Mouse (Mus musculus) adrenal gland, postnatal 14 days (tissue): ENCODE data around the gene Chpf2. TPM values are rescaled to one million over a fixed set of nuclear protein-coding genes. Genes with fewer than 3 reads are reported as not detected.

Experiments
- DNase-seq: peaks from one replicate; pipeline ENCODE4 v3.0.0; 2021; ENCODE audit warnings: mixed read lengths
- total RNA-seq: library from RNA; stranded (reverse); gene quantifications from 2 replicates; pipeline ENCODE4 v1.2.3, GENCODE M21; 2021

Gene Chpf2
- total RNA-seq, 1 experiment from 2014 or later, result 32.3 TPM

DNA sequence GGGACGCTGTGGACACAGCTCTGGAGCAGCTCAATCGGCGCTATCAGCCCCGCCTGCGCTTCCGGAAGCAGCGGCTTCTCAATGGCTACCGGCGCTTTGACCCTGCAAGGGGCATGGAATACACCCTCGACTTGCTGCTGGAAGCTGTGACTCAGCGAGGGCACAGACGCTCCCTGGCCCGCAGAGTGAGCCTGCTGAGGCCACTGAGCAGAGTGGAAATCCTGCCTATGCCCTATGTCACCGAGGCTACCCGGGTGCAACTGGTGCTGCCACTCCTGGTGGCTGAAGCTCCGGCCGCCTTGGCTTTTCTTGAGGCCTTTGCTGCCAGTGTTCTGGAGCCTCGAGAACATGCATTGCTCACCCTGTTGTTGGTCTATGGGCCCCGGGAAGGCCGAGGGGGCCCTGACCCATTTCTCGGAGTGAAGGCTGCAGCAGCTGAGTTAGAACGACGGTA is 4.8 kb downstream of the Chpf2 start:
- peak; percentile 80 for DNase-seq

DNA sequence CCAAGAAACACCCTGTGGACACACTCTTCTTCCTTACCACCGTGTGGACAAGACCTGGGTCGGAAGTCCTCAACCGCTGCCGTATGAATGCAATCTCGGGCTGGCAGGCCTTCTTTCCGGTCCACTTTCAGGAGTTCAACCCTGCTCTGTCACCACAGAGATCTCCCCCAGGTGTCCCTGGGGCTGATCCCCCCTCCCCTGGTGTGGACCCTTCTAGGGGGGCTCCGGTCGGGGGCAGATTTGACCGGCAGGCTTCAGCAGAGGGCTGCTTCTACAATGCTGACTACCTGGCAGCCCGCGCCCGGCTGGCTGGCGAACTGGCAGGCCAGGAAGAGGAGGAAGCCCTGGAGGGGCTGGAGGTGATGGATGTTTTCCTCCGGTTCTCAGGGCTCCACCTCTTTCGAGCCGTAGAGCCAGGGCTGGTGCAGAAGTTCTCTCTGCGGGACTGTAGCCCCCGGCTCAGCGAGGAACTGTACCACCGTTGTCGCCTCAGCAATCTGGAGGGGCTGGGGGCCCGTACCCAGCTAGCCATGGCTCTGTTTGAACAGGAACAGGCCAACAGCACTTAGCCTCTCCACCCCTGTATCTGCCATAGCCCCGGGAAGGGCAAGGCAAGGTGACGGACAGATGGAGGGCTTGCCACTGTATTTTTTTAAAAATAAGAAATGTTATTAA is 5.4 kb downstream of the Chpf2 start:
- DNase-seq, result no peak

DNA sequence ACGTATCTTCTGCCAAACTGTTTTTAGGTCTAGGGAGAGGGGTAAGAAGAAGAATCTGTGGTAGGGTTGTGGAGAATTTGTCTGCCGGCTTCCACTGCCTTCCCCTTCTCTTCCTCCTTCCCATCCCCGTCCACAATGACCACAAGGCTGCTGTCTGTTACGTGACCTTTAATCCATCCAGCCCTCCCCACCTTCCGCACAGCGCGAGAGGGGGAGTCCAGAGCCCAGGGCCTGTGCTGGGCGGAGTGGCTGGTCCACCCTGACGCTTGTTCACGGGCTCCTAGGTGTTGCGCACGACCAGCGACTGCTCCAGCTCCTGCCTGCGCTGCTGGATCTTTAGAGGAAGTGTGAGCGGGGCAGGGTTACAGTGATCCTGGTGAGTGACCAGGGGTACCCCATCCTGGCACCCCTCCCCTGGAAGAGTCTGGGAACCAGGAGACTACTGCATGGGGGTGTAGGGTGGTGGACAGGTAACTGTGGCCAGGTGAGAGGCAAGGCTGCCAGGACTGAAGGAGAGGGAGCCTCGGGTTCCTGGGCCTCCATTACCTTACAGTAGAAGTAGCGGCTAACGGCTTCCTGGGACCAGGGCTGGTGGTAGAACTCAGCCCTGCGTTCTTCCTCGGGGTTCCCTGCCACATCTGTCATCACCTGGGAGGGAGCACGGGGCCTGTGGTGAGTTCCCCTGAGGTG is 6.1 kb downstream of the Chpf2 start:
- no peak for DNase-seq

DNA sequence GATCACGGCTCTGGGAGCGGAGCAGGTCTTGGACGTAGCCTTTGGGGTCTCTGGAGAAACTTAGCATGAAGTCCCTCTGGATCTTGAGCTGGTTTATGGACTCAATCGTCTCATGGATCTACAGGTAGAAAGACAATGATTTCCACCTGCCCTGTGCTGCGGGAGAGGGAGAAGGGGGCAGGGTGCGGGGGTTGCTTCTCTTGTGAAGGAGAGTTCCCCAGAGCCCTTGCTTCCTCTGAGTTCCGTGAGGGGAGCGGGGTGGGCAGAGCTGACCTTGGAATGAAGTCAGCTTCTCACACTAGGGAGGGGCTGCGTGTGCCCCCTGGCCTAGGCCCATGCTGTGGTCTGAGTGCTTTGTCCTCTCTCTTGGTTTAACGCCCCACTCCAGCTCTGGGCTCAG is 6.7 kb downstream of the Chpf2 start:
- DNase-seq, result no peak

DNA sequence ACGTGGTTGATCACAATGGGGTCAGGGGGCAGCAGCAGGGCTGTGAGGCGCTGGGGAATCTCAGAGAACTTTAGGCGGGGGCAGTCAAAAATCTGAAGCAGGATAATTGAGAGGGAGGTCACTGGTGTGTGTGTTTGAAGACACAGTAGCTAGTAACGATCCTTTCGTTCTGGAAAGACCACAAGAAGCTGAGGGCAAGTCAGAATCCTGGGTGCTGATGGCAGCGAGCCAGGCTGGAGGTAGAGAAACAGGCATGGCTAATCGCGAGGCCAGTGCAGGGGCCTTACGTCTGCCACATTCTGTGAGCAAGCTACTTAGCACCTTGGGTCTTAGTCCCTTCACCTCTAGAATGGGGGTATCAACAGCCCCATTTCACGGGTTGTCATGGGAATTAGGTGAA is 7.4 kb downstream of the Chpf2 start:
- DNase-seq, result no peak

DNA sequence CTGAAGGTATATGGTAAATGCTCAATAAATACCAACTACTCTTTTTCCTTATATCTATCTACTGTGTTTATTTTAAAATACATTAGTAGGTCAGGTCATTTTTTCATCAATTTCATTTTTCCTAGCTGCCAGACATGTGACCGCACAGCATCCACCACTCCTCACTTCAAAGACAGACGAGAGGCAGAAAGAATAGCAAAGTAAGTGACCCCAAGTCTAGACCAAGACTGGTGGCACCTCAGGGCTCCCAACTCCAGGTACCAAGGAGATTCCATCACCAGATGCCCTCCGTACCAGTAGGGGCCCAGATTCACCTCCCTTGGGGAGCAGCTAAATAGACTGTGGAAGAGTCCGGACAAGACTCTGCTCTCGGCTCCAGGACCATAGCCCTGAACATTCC is 7.8 kb downstream of the Chpf2 start:
- no peak for DNase-seq

DNA sequence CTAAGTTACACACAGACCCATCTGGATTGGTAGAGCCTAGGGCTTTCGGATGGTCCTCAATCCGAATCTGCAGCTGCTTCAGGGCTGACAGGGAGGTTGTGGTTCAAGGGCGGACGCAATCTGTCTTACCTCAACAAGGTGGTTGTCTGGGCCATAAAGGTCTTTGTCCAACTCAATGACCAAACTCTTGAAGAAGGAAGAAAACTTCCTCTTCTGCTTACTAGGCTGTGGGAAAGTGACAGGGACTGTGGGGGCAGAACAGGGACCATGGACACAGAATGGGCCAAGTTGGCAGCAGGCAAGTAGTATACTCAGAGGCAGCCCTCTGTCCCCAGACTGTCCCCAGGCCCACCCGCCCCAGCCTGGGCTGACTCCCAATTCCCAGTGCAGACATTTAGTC is 8.7 kb downstream of the Chpf2 start:
- DNase-seq, result no peak

DNA sequence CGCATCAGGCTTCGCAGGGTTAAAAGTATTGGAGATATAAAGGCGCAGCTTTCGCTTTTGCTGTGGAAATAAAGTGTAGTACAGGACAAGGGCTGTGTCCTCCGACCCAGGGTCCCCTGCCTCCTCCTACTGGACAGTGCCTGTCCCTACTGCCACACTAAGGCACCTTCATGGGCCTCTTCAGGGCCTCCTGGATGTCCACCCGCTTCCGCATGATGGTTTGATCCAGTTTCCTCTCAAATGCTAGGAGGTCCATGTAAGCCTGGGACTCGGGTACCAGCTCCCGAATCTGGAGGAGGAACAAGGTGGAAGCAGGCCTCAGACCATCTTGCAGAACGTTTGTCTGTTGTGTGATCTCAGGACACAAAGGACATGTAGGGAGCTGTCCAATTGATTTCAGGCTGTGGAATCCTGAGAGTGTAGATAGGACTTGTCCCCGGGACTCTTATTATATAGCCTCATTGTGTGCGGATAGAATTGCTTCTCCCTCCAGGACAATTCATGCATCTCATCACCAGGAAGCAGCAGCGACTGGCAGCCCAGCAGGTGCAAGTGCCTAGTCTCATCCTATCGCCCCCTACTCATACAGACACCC is 9.3 kb downstream of the Chpf2 start:
- DNase-seq, result no peak

DNA sequence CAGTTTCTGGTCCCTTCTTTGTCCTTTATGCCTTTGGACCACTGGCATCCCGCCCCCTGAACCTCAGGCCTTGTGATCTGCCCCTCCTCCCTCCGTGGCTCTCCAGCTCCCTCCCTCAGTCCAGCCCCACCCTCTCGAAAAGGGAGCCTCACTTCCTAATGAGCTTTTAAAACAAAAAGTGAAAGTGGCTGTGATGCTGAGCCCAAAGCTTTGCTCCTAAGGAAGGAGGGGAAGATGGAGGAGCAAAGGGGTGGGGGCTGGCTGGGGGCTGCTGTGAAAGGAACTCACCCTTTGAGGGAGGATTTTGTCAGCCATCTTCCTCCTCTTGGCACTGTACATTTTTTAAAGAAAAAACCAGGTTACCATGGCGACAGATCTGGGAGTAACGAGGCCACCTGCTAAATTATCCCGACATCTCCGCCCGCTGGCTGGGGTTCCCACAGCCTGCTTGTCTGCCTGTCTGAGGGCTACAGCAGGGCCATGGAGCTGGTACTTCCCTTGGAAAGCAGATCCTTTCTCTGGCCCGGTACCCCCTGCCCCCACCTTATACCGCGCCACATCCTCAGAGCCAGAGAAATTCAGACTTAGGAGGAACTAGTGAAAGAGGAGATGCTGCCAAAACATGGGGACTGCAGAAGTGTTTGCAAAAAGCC is 10.1 kb downstream of the Chpf2 start:
- DNase-seq, result peak; percentile 33

DNA sequence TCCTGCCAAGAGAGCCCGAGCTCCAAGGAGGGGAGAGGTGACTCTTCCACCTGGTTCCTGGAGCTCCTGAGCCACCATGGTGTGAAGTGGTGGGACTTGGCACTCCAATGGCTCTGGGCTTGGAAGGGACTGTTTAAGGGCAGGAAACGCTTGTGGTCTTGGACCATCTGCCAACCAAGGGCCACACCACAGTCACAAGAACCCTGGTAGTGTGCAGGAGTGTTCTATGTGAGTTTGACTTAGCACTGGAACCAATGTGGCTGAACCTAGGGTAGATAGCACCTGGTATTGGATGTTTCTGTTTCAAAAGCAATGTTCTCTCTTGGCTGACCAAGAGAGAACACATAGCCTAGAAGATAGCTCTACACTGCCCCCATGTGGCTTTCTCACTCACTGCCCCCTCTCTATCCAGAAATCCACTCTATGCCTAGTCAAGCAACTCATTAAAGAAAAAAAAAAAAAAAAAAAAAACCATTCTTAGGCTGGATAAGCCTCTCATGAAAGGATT is 10.7 kb downstream of the Chpf2 start:
- peak; percentile 86 for DNase-seq

DNA sequence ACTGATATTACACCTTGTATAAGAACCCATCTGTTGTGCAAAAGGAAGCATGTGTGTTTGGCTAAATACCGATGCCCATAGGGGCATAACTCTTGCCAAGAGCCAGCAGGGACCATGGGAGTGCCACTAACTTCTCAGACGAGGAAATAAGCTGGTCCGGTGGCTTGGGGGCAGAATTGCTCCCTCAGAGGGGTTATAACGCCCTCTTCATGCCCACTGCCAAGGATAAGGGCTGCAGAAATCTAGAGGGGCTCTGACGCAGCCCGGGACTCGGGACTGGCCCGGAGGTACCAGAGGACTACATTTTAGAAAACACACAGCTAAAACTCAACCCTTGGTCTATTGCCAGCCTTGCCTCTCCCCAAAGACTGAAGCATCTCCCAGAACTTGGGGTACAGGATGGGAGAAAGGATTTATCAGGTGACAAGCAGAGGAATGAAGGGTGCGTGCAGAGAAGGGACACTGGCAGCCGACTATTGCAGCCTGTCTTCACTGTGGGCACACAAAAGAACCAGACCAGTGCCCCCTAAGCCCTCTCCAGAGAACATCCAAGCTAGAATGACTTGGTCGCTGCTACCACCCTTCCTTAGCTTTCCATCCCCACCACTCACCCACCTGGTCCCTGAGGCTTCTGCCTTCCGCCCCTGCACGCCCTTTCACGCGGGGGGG is 11.5 kb downstream of the Chpf2 start:
- peak; percentile 43 for DNase-seq

DNA sequence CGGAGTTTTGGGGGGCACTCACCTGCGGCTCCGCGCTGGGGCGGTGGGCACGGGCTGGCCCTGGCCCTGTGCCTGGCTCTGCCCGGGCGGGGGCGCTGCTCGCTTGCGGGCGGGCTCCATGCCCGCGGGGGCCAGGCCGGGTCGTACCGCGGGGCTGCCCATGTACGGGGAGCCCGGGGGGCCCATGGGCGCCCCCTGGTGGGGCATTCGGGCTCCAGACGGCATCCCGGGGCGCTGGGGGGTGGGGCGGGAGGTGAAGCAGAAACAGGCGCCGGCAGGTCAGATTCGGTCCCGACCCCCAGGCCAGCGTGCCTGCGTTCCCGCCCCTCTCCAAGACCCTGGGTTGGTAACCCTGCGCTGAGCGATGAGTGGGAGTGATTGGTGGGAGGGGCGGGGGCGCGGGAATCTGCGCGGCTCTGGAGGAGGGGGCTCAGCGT is 12.0 kb downstream of the Chpf2 start:
- peak; percentile 82 for DNase-seq

DNA sequence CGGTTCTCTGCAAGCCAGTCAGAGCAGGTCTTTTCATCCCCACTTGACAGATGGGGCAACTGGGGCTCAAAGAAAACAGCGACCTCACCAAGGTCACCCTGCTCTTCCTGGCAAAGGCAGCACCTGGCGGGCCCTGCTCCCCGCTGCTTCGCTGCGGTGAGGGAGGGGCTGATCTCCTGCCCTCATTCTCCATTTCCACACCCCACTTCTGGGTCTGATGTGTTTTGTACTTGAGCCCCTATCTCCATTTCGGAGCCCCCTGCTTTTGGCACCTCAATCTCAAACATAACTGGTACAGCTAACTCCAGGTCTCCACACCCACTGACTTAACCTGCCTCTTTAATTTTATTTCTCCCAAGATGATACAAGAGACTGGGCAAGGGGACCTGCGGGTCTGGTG is 12.6 kb downstream of the Chpf2 start:
- DNase-seq, result no peak

DNA sequence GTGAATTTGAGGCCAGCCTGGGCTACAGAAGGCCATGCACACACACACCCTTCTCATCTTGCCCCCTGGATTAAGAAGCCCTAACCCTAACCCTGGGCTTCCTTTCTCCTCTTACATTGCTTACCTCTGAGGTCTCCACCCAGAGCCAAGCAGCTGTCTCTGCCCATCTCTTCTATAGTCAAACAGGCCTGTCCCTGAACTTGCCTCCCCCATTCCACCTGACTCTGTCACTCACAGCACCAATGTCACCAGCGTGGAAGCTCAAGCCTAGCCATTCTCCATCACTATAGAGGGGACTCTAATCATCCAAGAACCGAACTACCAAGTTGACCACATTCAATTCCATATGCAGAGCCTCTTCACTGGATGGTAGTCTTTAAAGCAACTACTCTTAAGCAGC is 13.7 kb downstream of the Chpf2 start:
- no peak for DNase-seq

DNA sequence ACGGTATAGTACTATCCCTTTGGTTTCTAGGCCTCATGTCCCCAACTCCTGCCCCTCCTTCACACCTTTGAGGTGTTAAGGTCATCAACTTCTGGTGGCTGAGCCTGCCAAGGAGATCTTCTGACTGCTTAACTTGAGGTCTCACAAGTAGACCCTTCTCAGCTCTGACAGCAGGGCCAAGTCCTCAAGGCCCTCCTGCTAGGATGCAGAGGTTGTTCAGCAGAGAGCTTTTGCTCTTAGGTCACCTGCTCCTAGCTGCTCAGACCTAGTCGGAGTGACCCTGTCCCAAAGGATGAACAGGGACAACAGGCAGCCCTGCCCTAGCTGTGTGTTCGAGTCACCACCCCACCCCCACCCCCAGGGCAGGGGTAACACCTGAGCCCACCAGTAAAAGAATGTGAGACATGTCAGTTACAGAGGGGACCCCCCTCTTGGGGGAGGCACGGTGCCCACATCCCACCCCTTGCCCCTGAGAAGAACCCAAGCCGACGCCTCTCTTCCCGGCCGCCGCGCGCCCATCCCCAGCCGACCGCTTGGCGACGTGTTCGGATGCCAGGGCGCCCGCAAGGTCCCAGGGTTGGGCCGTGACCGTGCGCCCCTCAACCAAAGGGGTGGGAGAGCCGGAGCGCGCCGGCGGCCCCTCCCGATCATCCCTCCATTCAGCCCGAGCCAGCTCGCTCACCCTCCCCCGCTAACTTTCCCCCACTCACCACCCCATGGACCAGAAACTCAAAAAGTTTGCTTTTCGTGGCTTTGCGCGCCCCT is 14.7 kb downstream of the Chpf2 start:
- peak; percentile 59 for DNase-seq

DNA sequence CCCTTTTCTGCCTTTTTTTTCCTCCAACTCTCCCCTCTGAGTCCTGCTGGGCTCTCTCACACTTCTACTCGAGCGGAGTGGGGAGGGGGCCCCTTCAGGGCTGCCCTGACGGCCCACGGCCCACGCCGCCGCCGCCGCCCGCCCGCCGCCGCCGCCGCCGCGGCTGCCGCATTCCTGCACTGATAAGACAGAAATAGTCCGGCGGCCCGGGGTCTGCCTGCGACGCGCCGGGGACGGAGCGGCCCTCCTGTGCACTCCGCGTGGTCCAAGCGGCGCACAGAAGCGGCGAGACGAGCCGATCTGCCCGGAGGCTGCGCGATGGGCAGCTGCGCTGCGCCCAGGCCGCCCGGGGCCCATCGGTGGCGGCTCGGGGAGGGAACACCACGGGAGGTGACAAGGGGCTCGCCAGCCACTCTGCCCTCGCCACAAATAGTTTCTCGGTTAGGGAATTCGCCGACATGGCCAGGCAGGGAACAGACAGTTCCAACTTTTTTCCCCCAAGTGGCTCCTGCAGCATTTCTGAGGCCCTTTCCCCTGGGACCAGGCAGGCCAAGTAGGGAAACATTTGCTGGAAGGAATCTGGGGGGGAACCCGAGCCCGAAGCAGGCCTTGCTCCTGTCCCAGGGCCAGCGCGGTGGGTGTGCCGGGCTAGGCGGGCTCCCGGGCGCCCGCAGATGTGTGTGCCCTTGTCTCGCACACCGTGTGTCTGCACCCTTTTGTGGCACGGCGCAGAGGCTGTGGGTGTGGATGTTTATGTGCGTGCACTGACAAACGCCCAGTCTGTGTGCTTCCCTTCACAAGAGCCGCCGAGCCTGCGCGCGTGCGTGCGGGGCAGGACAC is 15.6 kb downstream of the Chpf2 start:
- peak; percentile 86 for DNase-seq

DNA sequence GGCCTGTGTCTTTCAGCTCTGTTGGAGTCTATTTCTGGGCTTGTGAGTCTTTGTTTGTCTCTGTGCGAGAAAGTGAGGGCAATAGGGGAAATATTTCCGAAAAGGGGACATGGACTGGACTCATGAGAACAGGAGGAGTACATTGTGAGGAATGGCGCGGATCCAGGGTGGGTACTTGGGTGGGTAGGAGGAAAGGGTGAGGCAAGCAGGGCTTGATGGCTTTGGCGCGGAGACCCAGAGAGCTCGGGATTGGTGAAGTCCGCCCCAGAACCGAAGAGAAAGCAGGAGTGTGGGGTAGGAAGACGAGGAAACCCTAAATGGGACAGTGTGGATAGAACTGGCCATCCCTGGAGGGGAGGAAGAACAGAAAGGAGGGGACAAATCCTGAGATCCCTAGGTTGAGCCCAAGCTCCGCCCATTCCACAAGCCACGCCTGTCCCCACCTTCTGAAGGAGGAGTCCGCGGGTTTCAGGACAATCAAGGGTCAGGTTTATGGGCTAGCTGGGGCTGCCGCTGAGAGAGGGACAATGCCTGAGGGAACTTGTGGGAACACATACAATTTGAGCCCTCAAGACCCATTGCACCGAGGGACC is 16.3 kb downstream of the Chpf2 start:
- peak; percentile 92 for DNase-seq

DNA sequence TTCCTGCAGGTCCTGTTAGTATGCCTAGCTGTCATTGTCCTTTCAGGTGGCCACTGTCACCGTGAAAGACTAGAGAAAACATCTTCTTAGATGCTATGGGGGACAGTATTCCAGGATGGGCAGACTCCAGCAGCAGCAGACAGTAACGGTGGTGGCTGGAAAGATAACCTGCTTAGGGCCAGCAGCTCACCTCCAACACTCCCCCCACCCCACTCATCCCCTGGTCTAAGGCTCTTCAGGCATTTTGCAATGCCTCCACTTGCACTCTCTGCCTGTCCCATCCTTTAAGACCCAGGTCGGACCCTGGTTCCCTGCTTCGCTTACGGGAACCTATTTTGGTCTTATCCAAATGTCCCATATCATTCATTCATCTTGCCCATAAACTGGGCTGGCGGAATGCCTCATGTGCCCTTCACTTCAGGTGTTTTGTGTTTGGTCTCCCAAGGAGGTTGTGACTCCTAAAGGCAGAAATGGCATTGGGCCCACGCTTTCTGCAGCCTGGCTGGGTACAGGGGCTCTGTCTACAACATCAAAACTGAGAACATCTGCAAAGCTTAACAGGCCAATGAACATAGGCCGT is 17.0 kb downstream of the Chpf2 start:
- DNase-seq, result no peak

DNA sequence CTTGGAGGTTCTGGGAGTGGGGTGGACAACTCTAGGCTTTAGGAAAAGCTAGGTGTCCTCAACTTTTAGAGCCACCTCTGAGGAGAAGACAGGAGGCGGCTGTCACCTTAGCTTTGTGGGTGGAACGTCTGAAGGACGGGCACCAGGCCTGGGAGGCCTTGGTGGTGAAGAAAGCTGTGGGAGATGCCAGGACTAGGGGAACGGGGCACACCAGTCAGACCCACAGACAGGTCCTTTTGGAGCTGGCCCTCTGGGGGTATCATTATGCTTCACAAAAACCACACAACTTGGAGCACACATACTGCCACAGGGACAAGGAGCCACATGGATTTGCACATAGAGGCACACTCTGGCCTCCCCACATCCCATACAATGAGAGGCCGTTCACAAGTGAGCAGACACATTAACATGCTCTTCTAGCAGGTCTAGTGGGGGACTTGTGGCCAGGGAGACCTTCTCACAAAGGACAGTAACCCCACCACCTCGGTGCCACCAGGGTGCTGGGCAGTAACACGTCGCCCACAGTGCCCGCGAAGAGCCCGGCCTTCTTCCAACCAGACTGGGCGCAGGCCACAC is 17.6 kb downstream of the Chpf2 start:
- DNase-seq, result no peak
